Mouse (Mus musculus) lung, adult 2 months (tissue): ENCODE measurements around the gene Sprr3.

ENCODE experiments used
- CTCF ChIP-seq: fragments of 200-500 bp; IDR thresholded peaks from 2 replicates; pipeline ENCODE4 v1.5.1; 2011; ENCODE audit warnings: mild to moderate bottlenecking, low read length, control low read depth; ENCODE audit not compliant: insufficient read depth
- POLR2A ChIP-seq: fragments of 200-500 bp; IDR thresholded peaks from 2 replicates; pipeline ENCODE4 v1.6.1; 2011; ENCODE audit warnings: low read depth, mild to moderate bottlenecking, control low read depth, low read length, borderline replicate concordance; ENCODE audit errors: extremely low read depth

GRCm38 (mm10) chr3:92485863-92486262 is 27.3 kb upstream of the Sprr3 start, which contains the start of gene Sprr1a:
- TF ChIP-seq POLR2A = no peak
- TF ChIP-seq CTCF = no peak
